Mouse (Mus musculus) adrenal gland, postnatal 14 days (tissue): Measurements from ENCODE around the gene Mpv17l. TPM values are rescaled to one million over a fixed set of nuclear protein-coding genes. Genes with fewer than 3 reads are reported as not detected.
"Not testable (repeated sequence)": the region's sequence is repeated elsewhere in the genome, so short reads cannot be mapped to it uniquely, and the experiment has no call there.

Experiments
- DNase-seq: peaks from one replicate; pipeline ENCODE4 v3.0.0; 2021; ENCODE audit warnings: mixed read lengths
- long read RNA-seq, 2 experiments: library from polyadenylated mRNA; stranded (forward); transcript quantifications; one replicate each; pipeline ENCODE4 v2.0.0; 2021
- total RNA-seq: library from RNA; stranded (reverse); gene quantifications from 2 replicates; pipeline ENCODE4 v1.2.3, GENCODE M21; 2021

Gene Mpv17l
- 5.2 and 6.2 TPM in 2 replicates for total RNA-seq
- long read RNA-seq, experiment 1, partial matches to known transcripts = 0 of 7 reads
- long read RNA-seq, experiment 1, other reads (novel, unspliced or antisense) = 0 of 7 reads
- long read RNA-seq, experiment 2, partial matches to known transcripts = 0 of 6 reads
- long read RNA-seq, experiment 2, other reads (novel, unspliced or antisense) = 4 of 6 reads

DNA sequence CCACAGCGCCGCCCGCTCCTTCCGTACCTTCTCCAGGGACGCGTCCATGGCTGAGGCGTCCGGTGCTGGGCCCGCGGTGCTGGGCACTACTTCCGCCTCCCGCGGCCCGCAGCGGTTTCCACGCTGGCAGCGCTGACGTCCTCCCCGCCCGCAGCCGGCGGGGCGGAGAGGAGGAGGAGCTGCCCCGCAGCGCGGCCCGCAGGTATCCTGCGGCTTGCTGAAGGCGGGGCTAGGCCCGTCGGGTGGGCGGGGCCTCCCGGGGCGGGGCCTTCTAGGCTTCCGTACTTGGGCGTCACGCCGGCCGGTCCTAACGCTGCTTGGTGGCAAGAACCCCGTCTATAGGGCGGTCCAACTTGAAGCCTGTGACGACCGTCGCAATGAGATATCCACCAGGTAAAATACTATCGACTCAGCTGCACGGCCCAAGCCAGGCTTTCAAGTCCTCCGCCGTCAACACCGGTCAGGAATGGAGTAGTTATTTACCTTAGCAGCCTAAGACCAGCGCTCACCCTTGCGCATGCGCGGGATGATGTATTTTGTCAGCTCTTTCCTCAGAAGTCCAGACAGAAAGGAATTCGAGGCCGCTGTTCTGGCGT, at the start of gene Mpv17l, which contains the start of gene Pdxdc1:
Mpv17l (plus strand) TSS at position 274 of the 596 bp plus-strand sequence.
Pdxdc1 (minus strand) TSS at position 244 of the 596 bp plus-strand sequence.
- peak; percentile 98 for DNase-seq

DNA sequence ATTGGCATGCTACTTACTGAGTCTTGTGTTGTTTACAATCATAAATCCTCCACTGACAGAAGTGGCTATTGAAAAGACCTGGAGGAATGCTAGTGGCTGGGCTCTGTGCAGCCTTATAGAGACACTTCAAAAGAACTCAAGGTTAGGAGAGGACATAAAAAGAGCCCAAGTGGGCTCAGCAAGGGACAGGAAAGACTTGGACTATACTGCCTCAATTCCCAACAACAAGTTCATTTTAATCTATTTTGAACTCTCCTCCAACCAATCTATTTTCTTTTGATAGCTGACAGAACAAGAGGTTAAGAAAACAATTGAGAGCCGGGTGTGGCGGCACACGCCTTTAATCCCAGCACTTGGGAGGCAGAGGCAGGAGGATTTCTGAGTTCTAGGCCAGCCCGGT, 49.1 kb upstream of the Mpv17l start:
- no peak for DNase-seq

DNA sequence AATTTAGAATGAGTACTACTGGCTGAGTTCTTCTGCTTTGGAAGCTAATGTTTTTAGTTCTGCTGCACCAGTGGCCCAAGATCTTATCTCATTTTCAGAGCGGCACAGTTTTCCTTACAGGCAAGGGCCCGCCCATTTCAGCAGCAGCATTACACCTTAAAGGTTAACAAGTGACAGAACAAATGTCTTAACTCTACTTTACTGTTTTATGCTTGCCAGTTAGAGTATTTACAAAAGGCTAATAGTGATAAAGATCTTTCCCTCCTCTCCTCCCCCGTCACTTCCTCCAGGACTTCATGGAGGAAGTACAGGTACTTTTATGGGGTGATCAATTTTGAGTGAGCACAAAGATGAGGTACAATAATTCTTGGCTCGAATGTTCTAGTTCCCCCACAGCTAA, 36.9 kb upstream of the Mpv17l start:
- no peak for DNase-seq

DNA sequence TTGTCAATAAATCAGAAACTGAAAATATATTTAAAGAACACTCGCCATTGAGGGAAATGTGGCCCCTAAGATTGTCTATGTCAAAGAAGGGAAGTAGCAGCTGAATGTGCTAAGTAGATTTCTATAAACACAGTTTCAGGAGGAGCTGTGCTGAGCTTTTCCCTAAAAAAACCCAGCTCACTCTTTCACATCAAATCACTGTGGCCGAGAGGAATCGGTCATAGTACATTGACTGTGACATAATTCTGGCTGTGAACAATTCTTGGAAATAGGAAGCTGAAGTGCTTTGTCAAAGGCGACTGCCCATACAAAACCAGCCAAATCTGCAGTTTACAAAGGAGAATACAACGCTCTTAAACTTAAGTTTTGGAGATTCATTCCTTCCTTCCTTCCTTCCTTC, 36.3 kb upstream of the Mpv17l start:
- DNase-seq = no peak

DNA sequence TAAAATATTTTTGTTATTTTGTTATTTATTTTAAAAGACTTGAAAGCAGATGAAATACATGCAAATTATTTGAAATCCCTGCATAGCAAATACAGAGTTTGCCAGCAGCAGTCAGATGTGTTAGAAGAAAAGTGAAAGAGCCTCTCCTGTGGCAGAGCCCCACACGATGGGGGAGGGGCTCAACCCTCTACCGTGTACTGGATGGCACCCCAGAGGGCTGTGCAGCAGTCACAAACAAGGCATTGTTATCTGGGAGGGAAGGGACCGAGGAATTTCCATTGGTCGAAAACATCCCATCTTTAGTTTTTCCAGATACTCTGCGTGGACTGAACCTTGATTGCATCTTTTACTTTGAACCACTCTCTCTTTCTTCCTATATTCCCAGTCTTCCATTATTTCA, 35.6 kb upstream of the Mpv17l start:
- peak; percentile 35 for DNase-seq

DNA sequence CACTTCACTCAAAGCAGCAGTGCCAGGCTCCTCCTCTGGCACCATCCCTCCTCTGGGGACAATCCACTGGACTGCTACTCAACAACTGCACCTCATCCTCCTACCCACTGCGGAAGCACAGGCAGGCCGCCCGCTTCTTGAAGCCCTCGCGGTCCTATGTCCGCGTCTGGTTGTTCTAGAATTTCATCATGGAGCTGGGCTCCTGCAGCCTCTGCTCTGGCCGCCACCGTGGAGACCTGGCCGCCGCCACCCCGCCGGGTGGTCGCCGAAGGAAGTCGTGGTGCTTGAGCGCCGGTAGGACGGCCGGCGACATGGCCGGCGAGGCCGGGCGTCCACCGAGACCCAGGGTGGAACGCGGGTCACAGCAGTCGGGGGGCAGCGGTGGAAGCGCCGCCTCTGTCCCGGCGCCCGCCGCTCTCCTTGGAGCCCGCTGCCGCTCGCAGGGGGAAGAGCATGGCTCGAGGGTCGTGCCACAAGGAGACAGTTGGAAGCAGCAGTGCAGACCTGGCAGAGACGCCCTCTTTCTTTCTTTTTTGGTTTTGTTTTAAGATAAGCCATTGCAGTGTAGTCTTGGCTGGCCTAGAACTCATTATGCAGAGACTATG, 34.9 kb upstream of the Mpv17l start:
- peak; percentile 34 for DNase-seq

DNA sequence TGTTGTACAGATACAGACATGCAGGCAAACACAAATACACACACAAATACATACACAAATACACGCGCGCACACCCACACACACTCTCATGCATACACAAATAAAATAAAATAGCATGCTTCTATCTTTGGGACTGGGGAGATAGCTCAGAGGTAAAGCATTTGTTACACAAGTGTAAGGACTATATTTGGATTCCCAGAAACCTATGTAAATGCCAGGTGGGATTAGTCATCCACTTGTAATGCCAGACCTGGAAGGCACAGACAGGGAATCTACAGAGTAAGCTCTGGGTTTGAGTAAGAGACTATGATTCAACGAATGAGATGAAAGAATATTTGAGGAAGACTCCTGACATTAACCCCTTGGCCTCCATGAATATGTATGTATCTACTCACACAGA, 27.5 kb upstream of the Mpv17l start:
- no peak for DNase-seq

DNA sequence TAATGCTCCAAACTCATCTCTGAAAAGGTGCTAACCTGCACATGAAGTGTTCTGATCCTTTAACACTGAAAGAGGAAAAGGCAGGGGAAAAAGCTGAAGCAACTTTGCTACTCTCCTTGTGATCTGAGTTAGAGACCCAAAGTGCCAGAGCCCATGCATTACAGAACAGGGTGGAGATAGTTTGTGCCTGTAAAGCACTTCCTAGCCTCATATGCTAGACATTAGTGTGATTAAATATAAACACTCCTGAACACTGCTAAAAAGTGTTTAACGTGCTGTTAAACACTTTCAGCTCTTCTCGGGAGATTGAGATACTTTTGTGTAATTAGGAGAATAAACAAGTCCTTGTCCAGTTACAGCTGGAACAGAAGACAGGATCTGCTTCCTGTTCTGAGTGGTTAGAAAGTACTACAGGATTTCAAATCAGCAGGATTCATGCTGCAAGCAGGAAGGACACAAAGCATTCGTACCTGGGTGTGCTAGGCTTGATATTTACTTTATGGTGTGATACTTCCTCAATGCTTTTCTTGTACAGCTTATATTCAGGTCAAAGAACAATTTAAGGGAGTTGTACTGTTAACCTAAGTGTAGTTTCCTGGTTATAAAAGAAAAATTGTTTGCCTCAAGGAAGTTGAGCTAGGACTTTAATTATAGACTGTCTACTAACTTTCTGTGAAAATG, 19.7 kb upstream of the Mpv17l start:
- DNase-seq = no peak

DNA sequence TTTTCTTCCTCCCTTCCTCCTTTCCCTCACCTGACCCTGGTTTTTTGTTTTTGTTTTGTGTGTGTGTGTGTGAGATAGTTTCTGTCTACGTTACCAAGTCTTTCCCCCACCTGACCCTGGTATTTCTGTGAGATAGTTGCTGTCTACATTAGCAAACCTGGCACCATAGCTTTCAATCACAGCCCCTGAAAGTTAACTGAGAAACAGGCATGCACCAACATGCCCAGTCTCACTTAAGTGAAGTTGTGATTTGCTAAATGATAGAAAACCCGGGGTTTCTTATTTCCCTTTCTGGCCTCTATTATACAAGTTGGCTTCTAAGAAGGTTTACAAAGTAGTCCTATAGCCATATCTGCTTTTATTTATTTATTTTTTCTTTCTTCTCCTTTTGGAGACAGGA, 12.5 kb upstream of the Mpv17l start:
- DNase-seq = no peak

DNA sequence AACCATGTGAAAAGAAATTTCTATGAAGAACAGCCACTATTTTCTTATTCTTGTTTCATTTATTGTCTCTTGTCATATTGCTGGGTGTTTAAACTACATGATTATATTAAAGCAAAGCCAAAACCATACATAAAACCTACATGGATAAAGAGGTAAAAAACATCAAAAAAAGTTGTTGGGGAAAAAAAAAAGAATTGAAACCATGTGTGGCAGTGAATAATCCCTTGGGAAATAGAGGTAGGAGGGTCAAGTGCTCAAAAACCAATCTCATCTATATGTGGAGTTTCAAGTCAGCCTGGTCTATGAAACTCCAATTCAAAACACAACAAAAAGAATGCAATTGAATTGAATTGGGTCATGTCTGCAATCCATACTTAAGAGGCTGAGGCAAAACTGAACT, 10.1 kb upstream of the Mpv17l start:
- DNase-seq = no peak

DNA sequence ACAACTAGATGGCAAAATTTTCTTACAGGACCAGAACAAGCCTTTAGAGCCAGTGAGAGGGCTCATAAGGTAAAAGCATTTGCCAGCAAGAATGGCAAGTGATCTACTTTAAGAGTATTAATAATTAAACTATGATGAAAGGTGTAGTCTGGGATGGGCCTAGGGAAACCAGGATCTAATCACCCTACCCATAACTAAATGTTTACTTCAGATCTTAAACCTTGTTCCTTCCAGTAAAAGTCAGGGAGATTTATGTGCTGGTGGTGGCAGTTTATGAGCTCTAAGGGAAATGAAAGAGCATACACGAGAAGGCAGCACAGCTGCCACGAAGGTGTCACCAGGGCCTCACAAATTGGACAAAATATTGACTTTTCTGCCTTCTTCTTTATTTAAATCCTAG, 8.9 kb upstream of the Mpv17l start:
- no peak for DNase-seq

DNA sequence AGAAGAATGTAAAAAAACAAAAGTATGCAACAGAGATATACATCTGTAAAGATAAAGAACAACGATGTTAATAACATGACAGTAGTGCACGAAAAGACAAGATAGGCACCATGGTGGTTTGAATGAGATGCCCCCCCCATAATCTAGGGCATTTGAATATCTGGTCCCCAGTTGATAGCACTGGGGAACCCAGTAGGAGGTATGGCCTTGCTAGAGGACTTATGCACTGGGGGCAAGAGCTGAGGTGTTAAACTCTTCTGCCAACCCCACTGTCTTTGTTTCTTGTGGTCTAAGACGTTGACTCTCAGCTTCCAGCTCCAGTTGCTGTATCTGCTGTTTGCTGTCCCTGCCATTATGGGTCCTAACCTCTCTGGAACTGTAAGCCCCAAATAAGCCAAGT, 7.2 kb upstream of the Mpv17l start:
- no peak for DNase-seq

DNA sequence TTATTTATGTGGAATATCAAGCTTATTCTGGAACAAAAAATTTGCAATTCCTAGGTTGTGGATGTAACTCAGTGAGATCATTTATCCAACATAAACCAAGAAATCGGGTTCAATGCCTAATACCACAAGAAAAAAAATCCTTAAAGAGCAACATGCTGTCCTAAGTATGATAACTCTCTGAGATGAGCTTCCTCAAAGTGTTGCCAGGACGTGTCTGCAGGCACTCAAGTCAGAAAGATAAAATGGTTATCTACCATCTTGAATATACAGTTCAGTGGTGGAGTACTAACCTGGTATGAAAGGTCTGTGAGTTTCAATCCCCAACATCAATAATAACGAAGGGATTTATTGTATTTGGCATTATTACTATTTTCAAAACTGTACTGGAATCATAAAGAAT, 6.6 kb upstream of the Mpv17l start:
- no peak for DNase-seq

DNA sequence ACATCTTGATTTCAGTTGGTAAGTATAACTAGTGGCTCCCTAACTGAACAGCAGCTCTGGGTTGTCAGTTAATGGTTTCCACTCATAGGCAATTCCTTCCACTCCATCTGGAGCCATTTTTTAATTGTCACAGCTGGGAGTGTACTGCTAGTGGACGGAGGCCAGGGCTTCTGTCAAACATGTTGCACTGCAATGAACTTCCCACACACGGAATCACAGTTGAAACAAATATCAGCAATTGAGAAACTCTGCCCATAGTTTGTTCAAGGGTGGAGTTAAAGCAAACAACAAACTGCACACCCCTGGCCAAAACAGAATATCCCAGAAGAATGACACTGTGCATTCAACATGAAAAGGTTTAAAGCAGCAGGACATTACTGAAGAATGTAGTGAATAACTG, 4.0 kb upstream of the Mpv17l start:
- no peak for DNase-seq

DNA sequence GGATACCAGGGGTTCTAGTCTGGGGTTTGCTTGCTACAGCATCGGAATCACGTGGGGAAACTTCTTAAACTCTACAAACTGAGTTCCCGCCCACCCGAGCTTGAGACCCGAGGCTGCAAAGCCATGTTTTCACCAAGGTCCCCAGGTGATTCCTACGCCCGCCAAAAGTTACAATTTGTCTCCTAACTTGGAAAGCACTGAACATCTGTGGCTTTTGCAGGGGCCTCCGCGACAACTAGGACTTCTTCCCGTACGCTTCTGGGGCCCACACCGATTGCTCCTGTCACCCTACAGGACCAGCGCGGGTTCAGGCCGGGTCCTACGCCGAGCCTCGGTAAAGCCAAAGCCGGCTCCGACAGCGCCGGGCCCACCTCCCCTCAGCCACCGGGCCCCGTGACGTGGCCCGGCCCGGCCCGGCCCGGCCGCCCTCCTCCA, 547 bp upstream of the Mpv17l start:
- no peak for DNase-seq

DNA sequence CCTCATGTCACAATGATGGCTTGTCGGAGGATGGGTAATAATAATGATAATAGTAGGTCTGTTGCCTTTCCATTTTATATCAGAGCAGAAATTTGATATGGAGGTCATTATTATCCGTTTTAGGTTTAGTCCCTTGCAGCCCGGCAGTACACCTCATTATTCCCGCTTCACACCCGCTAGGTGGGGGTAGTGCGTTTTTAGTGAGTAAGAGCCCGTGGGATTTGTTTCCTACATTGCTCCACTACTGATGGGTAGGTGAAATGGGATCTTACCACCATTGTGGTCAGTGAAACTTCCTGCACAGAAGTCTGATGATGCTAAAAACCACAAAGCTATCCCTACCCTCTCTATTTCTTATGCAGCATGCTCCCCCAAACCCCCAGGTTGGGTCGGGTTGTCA, 527 bp downstream of the Mpv17l start:
- no peak for DNase-seq

DNA sequence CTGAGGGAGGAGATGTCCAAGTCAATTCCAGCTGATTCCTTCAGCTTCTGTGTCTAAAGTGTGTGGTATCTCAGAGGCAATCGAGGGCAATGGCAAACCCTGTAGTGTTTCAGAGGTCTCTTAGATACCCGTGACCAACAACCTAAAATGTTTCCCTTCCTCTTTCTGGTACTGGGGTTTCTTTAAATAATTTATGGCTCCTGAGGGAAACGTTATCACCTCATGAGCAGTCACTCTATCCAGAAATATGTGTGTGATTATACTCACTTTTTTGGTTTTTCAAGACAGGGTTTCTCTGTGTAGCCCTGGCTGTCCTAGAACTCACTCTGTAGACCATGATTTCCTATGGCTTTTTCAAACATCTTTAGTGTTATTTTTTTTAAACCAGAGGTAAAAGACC, 4.3 kb downstream of the Mpv17l start:
- no peak for DNase-seq

DNA sequence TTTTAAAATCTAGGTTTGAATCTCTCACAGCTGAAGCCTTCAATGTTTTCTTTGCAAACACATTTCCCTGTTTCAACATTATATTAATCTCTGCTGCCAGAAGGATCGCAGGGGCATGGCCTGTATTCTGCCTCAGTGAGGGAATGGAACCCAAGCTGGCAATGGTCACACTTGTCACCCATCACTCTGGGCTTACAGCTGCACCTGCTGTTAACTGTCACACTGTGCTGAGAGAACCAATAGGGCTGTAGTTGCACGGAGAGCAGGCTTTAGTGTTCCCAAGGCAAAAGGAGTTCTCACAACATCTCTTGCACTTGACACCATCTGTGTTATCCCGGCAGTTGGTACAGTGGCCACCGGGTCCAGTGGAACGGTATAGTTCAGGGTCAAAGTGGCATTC, 17.1 kb downstream of the Mpv17l start:
- no peak for DNase-seq

DNA sequence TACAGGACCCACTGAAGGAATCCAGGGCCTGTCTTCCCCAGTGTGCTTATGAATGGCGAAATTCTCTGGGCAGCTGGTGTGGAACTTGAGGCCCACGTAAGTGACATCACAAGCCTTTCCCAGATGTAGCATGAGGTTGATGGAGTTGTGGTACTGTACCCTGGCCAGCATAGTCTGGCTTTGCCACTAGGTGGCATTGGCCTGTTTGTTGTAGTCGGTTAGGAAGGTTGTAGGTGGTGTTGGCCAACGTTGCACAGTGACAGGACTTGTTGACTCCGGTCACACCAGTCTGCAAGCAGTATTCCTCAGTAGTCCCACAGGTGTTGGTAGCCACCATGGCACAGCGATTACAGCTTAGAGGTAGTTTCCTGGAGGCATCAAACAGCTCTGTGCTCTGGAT, 18.1 kb downstream of the Mpv17l start:
- DNase-seq = peak; percentile 36

DNA sequence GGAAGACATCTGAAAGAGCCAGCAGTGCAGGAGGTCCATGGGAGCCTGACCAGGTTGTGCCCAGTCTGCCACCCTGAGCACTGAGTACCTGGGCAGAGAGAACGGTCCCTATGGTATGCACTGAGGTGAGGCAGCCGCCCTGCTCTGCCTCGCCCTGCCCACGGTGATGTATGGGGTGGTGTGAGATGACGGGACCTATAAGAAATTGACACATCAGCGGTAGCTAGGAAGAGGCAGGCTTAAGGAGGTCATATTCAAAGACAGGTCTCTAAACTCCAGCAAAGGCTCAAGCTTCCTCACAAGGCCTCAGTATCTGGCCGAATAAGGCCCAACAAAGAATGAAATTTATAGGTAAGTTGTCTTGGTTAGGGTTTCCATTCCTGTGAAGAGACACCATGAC, 18.8 kb downstream of the Mpv17l start:
- DNase-seq = no peak

DNA sequence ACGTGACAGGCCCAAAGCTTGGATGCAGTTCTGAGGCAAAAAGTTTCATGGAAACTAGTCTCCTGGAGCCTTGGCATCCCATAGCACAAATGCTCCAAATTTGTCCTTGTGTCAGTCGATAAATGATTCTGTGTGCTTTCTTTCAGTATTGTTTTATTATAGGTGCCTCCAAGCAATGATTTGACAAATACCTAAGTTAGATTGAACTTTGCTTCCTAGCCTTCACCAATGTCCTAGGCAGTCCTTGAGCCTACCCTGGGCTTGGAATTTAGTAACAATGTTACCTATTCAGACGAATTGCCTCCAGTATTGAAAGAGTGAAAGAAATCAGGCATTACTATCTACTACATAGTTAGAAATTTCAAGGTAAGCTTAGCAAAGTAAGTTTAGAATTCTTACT, 19.5 kb downstream of the Mpv17l start:
- DNase-seq = not testable (repeated sequence)

DNA sequence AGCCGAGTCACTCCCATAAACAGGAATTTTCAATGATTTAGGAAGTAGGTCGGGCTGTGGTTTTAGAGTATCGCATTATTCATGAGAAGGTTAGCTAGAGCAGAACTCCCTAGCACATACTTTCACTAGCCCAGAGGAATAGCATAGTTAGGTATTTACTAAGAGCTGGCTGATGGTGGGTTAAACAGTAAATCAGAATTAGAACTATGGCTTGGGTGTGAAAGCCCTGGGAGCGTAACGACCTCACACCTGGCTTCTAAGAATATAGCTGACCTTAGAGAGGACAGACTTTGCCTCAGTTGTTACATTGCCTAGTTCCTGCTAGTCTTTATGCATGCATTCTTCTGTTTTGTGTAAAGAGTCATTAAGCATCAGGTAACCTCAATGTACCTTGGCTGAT, 20.0 kb downstream of the Mpv17l start:
- not testable (repeated sequence) for DNase-seq

DNA sequence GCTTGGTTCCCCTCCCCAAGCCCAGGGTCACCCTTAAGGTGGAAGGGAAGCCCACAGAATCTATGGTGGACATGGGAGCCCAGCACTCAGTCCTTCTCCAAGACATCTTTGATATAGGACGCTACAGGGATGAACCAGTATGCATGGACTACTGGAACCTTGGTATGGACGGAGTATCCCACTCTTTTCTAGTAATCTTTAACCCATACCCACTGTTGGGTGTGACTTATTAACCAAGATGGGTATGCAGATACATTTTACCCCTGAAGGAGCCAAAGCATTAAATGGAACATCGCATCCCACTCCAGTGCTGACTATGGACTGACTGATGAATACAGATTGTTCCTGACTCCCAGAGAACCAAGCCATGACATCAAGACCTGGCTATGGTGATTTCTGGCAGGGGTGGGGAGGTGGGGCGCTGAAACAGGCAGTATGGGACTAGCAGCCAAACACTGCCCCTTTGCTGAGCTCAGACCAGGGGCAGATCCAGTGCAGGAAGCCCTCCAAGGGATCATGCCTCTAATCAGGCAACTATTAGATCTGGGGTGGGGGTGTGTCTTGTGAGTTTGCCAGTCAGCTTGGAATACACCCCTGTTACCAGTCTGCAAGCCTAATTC, 24.6 kb downstream of the Mpv17l start:
- no peak for DNase-seq
